Comparison of ENCODE assay signal across 8 mouse cellular contexts in genomic region chr3:32366246-32366734, GRCm38 (mm10). TPM values are rescaled to one million over a fixed set of nuclear protein-coding genes. Genes with fewer than 3 reads are reported as not detected.
DNase-seq lines count a peak whose midpoint lies in the region; ATAC-seq lines count a peak whose summit lies in the region.

No protein-coding gene starts in this region.

- H3K27me3 ChIP-seq in forebrain, embryonic 16.5 days (replicated peaks; ENCODE audit: control insufficient read depth, insufficient read depth, low read length), result no peaks in the 10 kb centered on the region
- H3K27me3 ChIP-seq in liver, embryonic 13.5 days, result peaks cover 32% of the 10 kb centered on the region

- no peaks in the 10 kb centered on the region for H3K36me3 ChIP-seq in forebrain, embryonic 16.5 days (ENCODE audit: control insufficient read depth, insufficient read depth)
- no peaks in the 10 kb centered on the region for H3K36me3 ChIP-seq in liver, embryonic 13.5 days

- H3K27ac ChIP-seq in brown adipose tissue, adult 24 weeks (replicated peaks; ENCODE audit: low read depth, low read length), result no peak overlapping the region
- H3K27ac ChIP-seq in forebrain, embryonic 16.5 days (ENCODE audit: low read length), result no peak overlapping the region
- no peak overlapping the region for H3K27ac ChIP-seq in liver, embryonic 13.5 days

- peak overlapping the region; percentile 87 for H3K9ac ChIP-seq in forebrain, embryonic 16.5 days (replicated peaks; ENCODE audit: low read depth, low read length)
- H3K9ac ChIP-seq in liver, embryonic 13.5 days, result peak overlapping the region; percentile 73; the same call in 1 of the 2 replicates

- H3K4me3 ChIP-seq in brown adipose tissue, adult 24 weeks (ENCODE audit: insufficient read depth, low read depth, low read length), result peak overlapping the region; percentile 91
- peak overlapping the region; percentile 83 for H3K4me3 ChIP-seq in forebrain, embryonic 16.5 days (replicated peaks; ENCODE audit: low read length)
- peak overlapping the region; percentile 76 for H3K4me3 ChIP-seq in liver, embryonic 13.5 days (replicated peaks)

- peak; percentile 51 for ATAC-seq in forebrain, embryonic 16.5 days
- ATAC-seq in liver, embryonic 13.5 days (ENCODE audit: low read depth), result peak; percentile 5; the same call in 1 of the 2 replicates

- H3K4me1 ChIP-seq in brown adipose tissue, adult 24 weeks (ENCODE audit: control insufficient read depth, insufficient read depth, insufficient read length, low read length), result no peaks in the 10 kb centered on the region
- H3K4me1 ChIP-seq in forebrain, embryonic 16.5 days (replicated peaks; ENCODE audit: control insufficient read depth, insufficient read depth, low read length), result peaks cover 9% of the 10 kb centered on the region
- peaks cover 17% of the 10 kb centered on the region for H3K4me1 ChIP-seq in liver, embryonic 13.5 days (replicated peaks)

- DNase-seq in left cerebral cortex, adult 18-20 months (ENCODE audit: low spot score in 2 of 2), result peak; percentile 20 to 28
- DNase-seq in left cerebral cortex, adult 11 months (ENCODE audit: low spot score), result no peak
- DNase-seq in liver, embryonic 13.5 days, result no peak
- peak; percentile 48 for DNase-seq in retina, postnatal 1 day
- DNase-seq in urinary bladder, postnatal 14 days (ENCODE audit: low spot score), result no peak
- no peak for DNase-seq in adrenal gland, postnatal 14 days

- H3K9me3 ChIP-seq in forebrain, embryonic 16.5 days (ENCODE audit: control insufficient read depth, low read length), result no peaks in the 10 kb centered on the region
- H3K9me3 ChIP-seq in liver, embryonic 13.5 days (replicated peaks), result no peaks in the 10 kb centered on the region

- peak overlapping the region; percentile 85 for H3K4me2 ChIP-seq in forebrain, embryonic 16.5 days (ENCODE audit: low read length)
- H3K4me2 ChIP-seq in liver, embryonic 13.5 days, result peak overlapping the region; percentile 88

- 46% methylated on average over 17 of the region's 17 CpGs for WGBS in forebrain, embryonic 16.5 days
- 55% methylated on average over 17 of the region's 17 CpGs for WGBS in liver, embryonic 13.5 days (ENCODE audit: insufficient replicate concordance)

RNA-seq across cellular contexts. Expression of gene Zmat3, which starts 0.5 kb away (rescaled TPM):
- total RNA-seq in left cerebral cortex, adult 18-20 months (2021), result 10 to 100 TPM; 76.3 to 78.7 TPM
- polyA plus RNA-seq in brown adipose tissue, adult 24 weeks (2012; ENCODE audit: insufficient read depth, insufficient read length, missing spikeins), result 2.9 and 3.5 TPM in 2 replicates
- 5.3 and 6.7 TPM in 2 replicates for polyA plus RNA-seq in forebrain, embryonic 16.5 days (2015; fragmentation: Nextera tagmentation; extraction: Ambion mirVana)
- 0.45 and 0.51 TPM in 2 replicates for polyA plus RNA-seq in liver, embryonic 13.5 days (2015; fragmentation: Nextera tagmentation; extraction: Ambion mirVana)
- 15.9 and 16.7 TPM in 2 replicates for total RNA-seq in adrenal gland, postnatal 14 days (2021)

RNA-seq across cellular contexts. Expression of gene Pik3ca, which starts 31.2 kb away (rescaled TPM):
- 10 to 100 TPM; 62.0 to 71.2 TPM for total RNA-seq in left cerebral cortex, adult 18-20 months (2021)
- polyA plus RNA-seq in brown adipose tissue, adult 24 weeks (2012; ENCODE audit: insufficient read depth, insufficient read length, missing spikeins), result 14.3 and 17.7 TPM in 2 replicates
- 14.1 and 16.0 TPM in 2 replicates for polyA plus RNA-seq in forebrain, embryonic 16.5 days (2015; fragmentation: Nextera tagmentation; extraction: Ambion mirVana)
- 3.0 and 3.8 TPM in 2 replicates for polyA plus RNA-seq in liver, embryonic 13.5 days (2015; fragmentation: Nextera tagmentation; extraction: Ambion mirVana)
- total RNA-seq in adrenal gland, postnatal 14 days (2021), result 49.5 and 54.0 TPM in 2 replicates

Comparison
In these comparisons a context has a peak if more than half of its experiments do, and no peak if none do; other contexts are left out.
1. DNase-seq: peak in left cerebral cortex, adult 18-20 months (2 of 2) and retina, postnatal 1 day (single experiment); none in left cerebral cortex, adult 11 months (single experiment), liver, embryonic 13.5 days (single experiment), urinary bladder, postnatal 14 days (single experiment) and adrenal gland, postnatal 14 days (single experiment).
2. Peak in every context shown above with its lines, with median percentiles within 50 percentile points of each other: H3K4me3 ChIP-seq.